Mouse (Mus musculus) myocyte (in vitro differentiated cells): ENCODE data around the gene Reep1. TPM values are rescaled to one million over a fixed set of nuclear protein-coding genes. Genes with fewer than 3 reads are reported as not detected.

ENCODE experiments used
- H3K27me3 ChIP-seq: one replicate; pipeline ENCODE4 v1.6.1; 2011; ENCODE audit not compliant: control insufficient read depth, insufficient read depth, insufficient read length
- H3K36me3 ChIP-seq: one replicate; pipeline ENCODE4 v1.6.1; 2011; ENCODE audit not compliant: control insufficient read depth, insufficient read depth
- H3K4me2 ChIP-seq: one replicate; pipeline ENCODE4 v1.6.1; 2011; ENCODE audit warnings: low read depth, control low read depth
- H3K4me3 ChIP-seq: one replicate; pipeline ENCODE4 v1.5.1; 2011; ENCODE audit warnings: mild to moderate bottlenecking, control low read depth, moderate library complexity
- H3K79me2 ChIP-seq: one replicate; pipeline ENCODE4 v1.6.1; 2011; ENCODE audit not compliant: control insufficient read depth, insufficient read depth
- H3ac ChIP-seq: one replicate; pipeline ENCODE4 v1.6.1; 2011; ENCODE audit not compliant: control insufficient read depth, insufficient read length
- CEBPB ChIP-seq: IDR thresholded peaks from 2 replicates; pipeline ENCODE4 v1.6.1; 2011; ENCODE audit warnings: mild to moderate bottlenecking, moderate library complexity; ENCODE audit not compliant: poor library complexity, insufficient read depth, severe bottlenecking
- E2F4 ChIP-seq: IDR thresholded peaks from one replicate; pipeline ENCODE4 v1.6.1; 2011; ENCODE audit warnings: mild to moderate bottlenecking, control low read depth, moderate library complexity; ENCODE audit not compliant: insufficient read depth
- MAX ChIP-seq: IDR thresholded peaks from one replicate; pipeline ENCODE4 v1.6.1; 2011; ENCODE audit warnings: low read depth, mild to moderate bottlenecking, control low read depth
- MYOD1 ChIP-seq, 3 experiments: IDR thresholded peaks; one replicate each; pipeline ENCODE4 v1.6.1; 2011; ENCODE audit warnings: control low read depth in 2 of 3, low read depth in 2 of 3, mild to moderate bottlenecking in 2 of 3, moderate library complexity in 1 of 3; ENCODE audit not compliant: insufficient read length in 2 of 3, control insufficient read depth in 1 of 3
- MYOG ChIP-seq, 3 experiments: IDR thresholded peaks; one replicate each; pipeline ENCODE4 v1.6.1; 2011; ENCODE audit warnings: control low read depth in 2 of 3, low read depth in 2 of 3, mild to moderate bottlenecking in 2 of 3; ENCODE audit not compliant: insufficient read length in 2 of 3, control insufficient read depth in 1 of 3, insufficient read depth in 1 of 3
- POLR2A ChIP-seq: IDR thresholded peaks from one replicate; pipeline ENCODE4 v1.6.1; 2011; ENCODE audit warnings: low read depth, mild to moderate bottlenecking, control low read depth, moderate library complexity; ENCODE audit not compliant: insufficient read length
- POLR2AphosphoS2 ChIP-seq: IDR thresholded peaks from one replicate; pipeline ENCODE4 v1.6.1; 2011; ENCODE audit warnings: low read depth, control low read depth; ENCODE audit not compliant: insufficient read length
- REST ChIP-seq: IDR thresholded peaks from one replicate; pipeline ENCODE4 v1.6.1; 2011; ENCODE audit warnings: mild to moderate bottlenecking, control low read depth, moderate library complexity; ENCODE audit not compliant: insufficient read depth, insufficient read length
- SRF ChIP-seq: IDR thresholded peaks from one replicate; pipeline ENCODE4 v1.6.1; 2011; ENCODE audit warnings: low read depth; ENCODE audit not compliant: control insufficient read depth, insufficient read length
- TCF12 ChIP-seq: IDR thresholded peaks from one replicate; pipeline ENCODE4 v1.6.1; 2011; ENCODE audit warnings: mild to moderate bottlenecking, control low read depth; ENCODE audit not compliant: poor library complexity, insufficient read depth, severe bottlenecking
- TCF3 ChIP-seq: IDR thresholded peaks from one replicate; pipeline ENCODE4 v1.6.1; 2011; ENCODE audit warnings: low read depth, control low read depth; ENCODE audit not compliant: insufficient read length
- USF1 ChIP-seq: IDR thresholded peaks from one replicate; pipeline ENCODE4 v1.6.1; 2011; ENCODE audit warnings: low read depth, mild to moderate bottlenecking, control low read depth, moderate library complexity
- polyA plus RNA-seq: library from polyadenylated mRNA; unstranded; fragments of >200 nt; fragmentation: generic; extraction: Trizol; gene quantifications from one replicate; pipeline ENCODE4 v1.2.1, GENCODE M21; 2012; ENCODE audit warnings: missing spikeins

Gene Reep1
- polyA plus RNA-seq, 1 experiment: 1.1 TPM

DNA sequence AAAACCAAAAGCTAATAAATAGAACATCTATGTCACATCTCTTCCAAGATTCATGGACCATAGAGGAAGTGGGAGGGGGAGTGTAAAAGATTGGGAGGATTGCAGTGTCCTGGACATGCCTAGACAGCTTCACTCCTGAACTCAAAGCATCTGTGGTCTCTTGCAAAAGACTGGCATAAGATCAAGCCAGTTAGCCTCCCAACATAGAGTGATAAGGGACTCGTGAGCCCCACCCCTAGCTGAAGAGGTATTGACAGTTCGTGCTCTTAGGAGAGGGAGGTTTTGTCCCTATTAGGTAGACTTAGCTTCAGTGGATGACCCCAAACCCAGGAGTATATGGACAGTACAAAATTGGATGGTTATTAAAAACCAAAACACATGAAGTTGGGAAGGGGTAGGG lies 44.2 kb downstream of the Reep1 start:
- Histone ChIP-seq H3ac (no peak overlapping the region), H3K79me2 (no peaks in the 10 kb centered on the region), H3K4me3 (no peak overlapping the region), H3K4me2 (no peak overlapping the region), H3K36me3 (no peaks in the 10 kb centered on the region), H3K27me3 (no peaks in the 10 kb centered on the region)
- no peak for TF ChIP-seq E2F4
- no peak for TF ChIP-seq TCF12
- no peak for TF ChIP-seq MYOD1 (IDR thresholded peaks at IDR 0.05; ENCODE audit: control insufficient read depth in 1 of 3, insufficient read length in 2 of 3, low read depth in 2 of 3)
- no peak for TF ChIP-seq POLR2AphosphoS2
- no peak for TF ChIP-seq USF1
- no peak for TF ChIP-seq TCF3
- no peak for TF ChIP-seq POLR2A
- TF ChIP-seq MYOG (IDR thresholded peaks at IDR 0.05; ENCODE audit: control insufficient read depth in 1 of 3, insufficient read depth in 1 of 3, insufficient read length in 2 of 3, low read depth in 2 of 3): no peak
- TF ChIP-seq MAX: no peak
- TF ChIP-seq CEBPB: no peak
- no peak for TF ChIP-seq SRF
- no peak for TF ChIP-seq REST

DNA sequence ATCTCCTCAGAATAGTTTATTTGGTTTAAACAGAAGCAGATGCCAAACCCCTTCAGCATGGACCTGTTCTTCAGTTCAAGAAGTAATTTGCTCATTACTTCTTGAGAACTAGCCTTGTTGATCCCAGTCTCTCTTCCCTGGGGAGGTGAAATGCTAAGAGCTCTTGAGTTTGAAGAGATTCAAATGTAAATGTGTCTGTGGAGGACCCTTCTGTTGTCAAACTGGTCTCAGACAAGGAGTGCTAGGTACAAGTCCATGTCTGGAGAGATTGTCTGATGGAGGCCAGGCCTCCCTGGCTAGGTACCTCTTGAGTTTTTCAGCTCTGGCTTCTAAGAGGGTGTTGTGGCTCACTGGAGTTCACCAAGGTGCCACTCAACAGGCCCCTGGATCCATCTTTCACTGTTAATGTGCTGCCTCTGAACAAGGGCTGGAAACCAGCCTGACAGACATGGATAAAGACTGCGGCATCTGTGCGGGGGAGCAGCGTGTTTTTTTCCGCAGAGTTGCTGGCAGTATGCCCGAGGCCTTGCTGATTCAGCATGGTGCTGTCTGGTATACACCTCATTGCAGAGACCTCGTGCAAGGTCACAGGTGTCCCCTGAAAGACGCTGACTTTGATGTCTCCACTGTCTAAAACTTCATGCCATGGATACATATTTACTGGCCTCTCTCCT lies 45.6 kb downstream of the Reep1 start:
- Histone ChIP-seq H3K4me2 (no peak overlapping the region), H3K79me2 (no peaks in the 10 kb centered on the region), H3K4me3 (no peak overlapping the region), H3K27me3 (no peaks in the 10 kb centered on the region), H3ac (no peak overlapping the region), H3K36me3 (no peaks in the 10 kb centered on the region)
- TF ChIP-seq E2F4 (no peak), MYOG (IDR thresholded peaks at IDR 0.05; ENCODE audit: control insufficient read depth in 1 of 3, insufficient read depth in 1 of 3, insufficient read length in 2 of 3, low read depth in 2 of 3) (no peak), REST (no peak), MYOD1 (IDR thresholded peaks at IDR 0.05; ENCODE audit: control insufficient read depth in 1 of 3, insufficient read length in 2 of 3, low read depth in 2 of 3) (no peak), USF1 (no peak), POLR2A (no peak)

DNA sequence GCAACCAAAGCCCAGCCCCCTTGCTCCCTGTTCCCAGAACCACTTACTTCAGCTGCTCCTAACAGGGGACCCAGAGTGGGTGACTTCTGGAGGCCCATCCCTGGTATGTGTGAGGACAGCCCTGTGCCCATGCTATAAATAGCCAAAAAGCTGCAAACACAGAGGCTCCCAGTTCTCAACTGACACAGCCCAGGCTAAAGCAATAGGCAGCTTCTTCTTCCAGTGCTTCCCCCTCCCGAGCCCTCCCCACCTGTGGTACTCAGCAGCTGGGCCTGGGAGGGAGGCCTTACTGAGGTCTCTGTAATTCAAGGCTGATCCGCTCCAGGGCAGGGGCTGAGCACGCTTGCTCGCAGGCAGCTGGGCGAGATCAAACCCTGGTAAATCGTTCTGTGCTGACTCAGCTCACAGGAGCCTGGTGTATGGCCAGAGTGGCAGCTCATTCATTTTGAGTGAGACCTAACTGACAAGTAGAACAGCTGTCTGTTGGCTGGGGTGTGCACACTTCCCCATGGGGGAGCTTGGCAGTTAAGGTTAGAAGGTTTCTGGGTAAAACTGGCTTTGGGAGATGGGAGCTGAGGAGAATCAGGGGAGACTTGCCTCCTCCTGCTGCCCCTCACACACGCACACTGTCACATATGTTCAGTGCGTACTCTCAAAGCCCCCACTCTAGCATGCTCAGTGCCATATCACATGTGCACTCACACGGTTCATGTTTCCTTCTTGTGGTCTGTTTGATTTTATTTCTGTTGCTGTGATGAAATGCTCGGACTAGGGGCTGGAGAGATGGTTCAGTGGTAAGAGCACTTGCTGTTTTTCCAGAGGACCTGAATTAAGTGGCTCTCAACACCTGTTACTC lies 49.9 kb downstream of the Reep1 start:
- no peak overlapping the region for H3ac ChIP-seq
- no peak for TF ChIP-seq POLR2A
- no peak for TF ChIP-seq REST
- peak; percentile 65 for TF ChIP-seq CEBPB
- TF ChIP-seq TCF12: peak; percentile 95
- peak; percentile 5 for TF ChIP-seq SRF
- no peak for TF ChIP-seq POLR2AphosphoS2
- peak; percentile 77 to 92 (median 81) for TF ChIP-seq MYOG (IDR thresholded peaks at IDR 0.05; ENCODE audit: control insufficient read depth in 1 of 3, insufficient read depth in 1 of 3, insufficient read length in 2 of 3, low read depth in 2 of 3)
- TF ChIP-seq MYOD1 (IDR thresholded peaks at IDR 0.05; ENCODE audit: control insufficient read depth in 1 of 3, insufficient read length in 2 of 3, low read depth in 2 of 3): peak; percentile 84 to 87 (median 84)
- TF ChIP-seq TCF3: peak; percentile 81

DNA sequence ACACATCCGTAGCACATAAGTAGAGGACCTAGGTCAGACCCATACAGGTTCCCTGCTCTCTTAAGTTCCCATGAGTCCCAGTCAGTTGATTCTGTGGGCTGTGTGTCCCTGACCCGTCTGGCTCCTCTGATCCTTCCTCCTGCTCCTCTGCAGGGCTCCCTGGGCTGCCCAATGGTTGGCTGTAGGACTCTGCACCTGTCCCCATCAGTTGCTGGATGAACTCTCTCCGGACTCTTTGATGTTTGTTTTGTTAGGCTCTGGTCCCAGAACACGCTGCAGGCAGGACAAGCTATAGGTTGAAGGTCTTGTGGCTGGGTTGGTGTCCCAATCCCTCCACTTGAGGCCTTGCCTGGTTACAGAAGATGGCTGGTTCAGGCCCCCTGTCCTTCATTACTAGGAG lies 51.4 kb downstream of the Reep1 start:
- H3K36me3 ChIP-seq: no peaks in the 10 kb centered on the region
- no peaks in the 10 kb centered on the region for H3K79me2 ChIP-seq
- H3ac ChIP-seq: no peak overlapping the region
- no peaks in the 10 kb centered on the region for H3K27me3 ChIP-seq
- H3K4me3 ChIP-seq: no peak overlapping the region
- TF ChIP-seq MYOG (IDR thresholded peaks at IDR 0.05; ENCODE audit: control insufficient read depth in 1 of 3, insufficient read depth in 1 of 3, insufficient read length in 2 of 3, low read depth in 2 of 3) (peak in 1 of 3 experiments; percentile 31), TCF12 (peak; percentile 54), MYOD1 (IDR thresholded peaks at IDR 0.05; ENCODE audit: control insufficient read depth in 1 of 3, insufficient read length in 2 of 3, low read depth in 2 of 3) (peak; percentile 43 to 87 (median 85)), USF1 (no peak), MAX (no peak)
- H3K4me2 ChIP-seq: no peak overlapping the region

More for the DNA sequence above, 49.9 kb downstream of the Reep1 start:
- no peaks in the 10 kb centered on the region for H3K36me3 ChIP-seq
- no peaks in the 10 kb centered on the region for H3K79me2 ChIP-seq
- peak overlapping the region; percentile 85 for H3K4me2 ChIP-seq
- H3K4me3 ChIP-seq: peak overlapping the region; percentile 5
- no peaks in the 10 kb centered on the region for H3K27me3 ChIP-seq
